Mouse (Mus musculus): ENCODE measurements around the gene 4932411N23Rik. TPM values are rescaled to one million over a fixed set of nuclear protein-coding genes. Genes with fewer than 3 reads are reported as not detected.
"Not testable (repeated sequence)": the region's sequence is repeated elsewhere in the genome, so short reads cannot be mapped to it uniquely, and the experiment has no call there.

4932411N23Rik gene
- not detected for total RNA-seq (2021)

DNA sequence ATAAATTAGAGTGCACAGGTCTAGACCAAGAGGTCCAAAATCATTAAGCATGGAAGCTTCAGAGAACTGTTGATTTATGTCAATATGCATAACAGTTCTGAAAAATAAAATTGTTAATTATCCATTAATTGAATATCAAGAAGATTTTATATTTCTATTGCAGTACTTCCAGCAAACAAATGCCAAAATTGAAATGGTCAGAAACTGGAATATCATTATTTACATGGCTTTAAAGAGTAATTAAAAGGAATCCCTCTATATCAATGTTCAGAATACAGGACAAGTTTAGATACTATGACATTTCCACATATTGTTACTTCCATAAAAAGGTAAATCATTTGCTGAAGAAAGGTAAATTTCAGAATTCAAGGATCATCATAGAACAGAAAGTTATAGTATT lies at the start of gene 4932411N23Rik:
4932411N23Rik (minus strand) TSS at position 101 of the 400 bp plus-strand sequence.
- DNase-seq: no peak

DNA sequence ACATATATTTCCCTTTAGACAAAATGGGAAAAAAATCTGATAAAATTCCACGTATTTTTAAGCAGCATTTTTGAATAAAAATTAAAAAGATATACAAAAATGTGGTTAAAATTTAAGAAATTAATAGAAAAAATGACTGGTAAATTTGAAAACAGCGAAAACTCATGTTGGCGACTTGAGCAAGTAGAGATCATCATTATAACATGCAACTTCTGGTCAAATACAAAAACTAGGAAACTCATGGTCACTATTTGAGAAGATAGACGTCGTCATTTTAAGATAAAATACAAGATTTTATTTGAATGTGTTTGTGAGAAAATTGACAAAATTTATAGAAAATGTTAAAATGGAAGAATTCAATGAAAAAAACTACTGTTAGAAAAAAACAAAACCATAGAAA lies 35.8 kb downstream of the 4932411N23Rik start:
- DNase-seq: no peak

DNA sequence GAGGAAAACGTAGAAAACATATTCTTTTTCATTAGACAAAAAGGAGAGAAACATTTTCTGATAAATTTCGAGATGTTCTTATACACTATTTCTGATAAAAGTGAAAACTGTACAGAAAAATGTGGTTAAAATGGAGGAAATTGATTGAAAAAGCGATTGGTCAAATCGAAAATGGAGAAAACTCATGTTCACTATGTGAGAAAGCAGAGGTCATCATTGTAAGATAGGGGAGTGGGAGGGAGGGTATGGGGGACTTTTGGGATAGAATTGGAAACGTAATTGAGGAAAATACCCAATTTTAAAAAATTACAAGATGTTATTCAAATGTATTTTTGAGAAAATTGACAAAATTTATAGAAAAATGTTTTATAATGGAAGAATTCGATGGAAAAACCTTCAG lies 38.0 kb downstream of the 4932411N23Rik start:
- DNase-seq: not testable (repeated sequence)

DNA sequence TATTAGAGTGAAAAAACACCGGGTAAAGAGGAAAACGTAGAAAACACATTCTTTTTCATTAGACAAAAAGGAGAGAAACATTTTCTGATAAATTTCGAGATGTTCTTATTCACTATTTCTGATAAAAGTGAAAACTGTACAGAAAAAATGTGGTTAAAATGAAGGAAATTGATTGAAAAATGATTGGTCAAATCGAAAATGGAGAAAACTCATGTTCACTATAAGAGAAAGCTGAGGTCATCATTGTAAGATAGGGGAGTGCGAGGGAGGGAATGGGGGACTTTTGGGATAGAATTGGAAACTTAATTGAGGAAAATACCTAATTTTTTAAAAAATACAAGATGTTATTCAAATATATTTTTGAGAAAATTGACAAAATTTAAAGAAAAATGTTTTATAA lies 40.8 kb downstream of the 4932411N23Rik start:
- not testable (repeated sequence) for DNase-seq

DNA sequence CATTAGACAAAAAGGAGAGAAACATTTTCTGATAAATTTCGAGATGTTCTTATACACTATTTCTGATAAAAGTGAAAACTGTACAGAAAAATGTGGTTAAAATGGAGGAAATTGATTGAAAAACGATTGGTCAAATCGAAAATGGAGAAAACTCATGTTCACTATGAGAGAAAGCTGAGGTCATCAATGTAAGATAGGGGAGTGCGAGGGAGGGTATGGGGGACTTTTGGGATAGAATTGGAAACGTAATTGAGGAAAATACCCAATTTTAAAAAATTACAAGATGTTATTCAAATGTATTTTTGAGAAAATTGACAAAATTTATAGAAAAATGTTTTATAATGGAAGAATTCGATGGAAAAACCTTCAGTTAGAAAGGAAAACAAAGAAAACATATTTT lies 42.2 kb downstream of the 4932411N23Rik start:
- DNase-seq: peak; percentile 13

Other genes starting within 250 kb of the 4932411N23Rik start
- not detected for gene Gm382, start 224.1 kb upstream of the 4932411N23Rik start, total RNA-seq (2021)